Mouse (Mus musculus) lung, embryonic 14.5 days (tissue): ENCODE results near the gene Fam214b. TPM values are rescaled to one million over a fixed set of nuclear protein-coding genes. Genes with fewer than 3 reads are reported as not detected.

Experiments
- ATAC-seq: fragments of 200-750 bp; cut with Nextera tagmentation; 2 replicates; pipeline ENCODE4 v1.8.0; 2017; ENCODE audit warnings: mild to moderate bottlenecking, moderate TSS enrichment, moderate library complexity; ENCODE audit not compliant: insufficient read depth
- DNase-seq: peaks from one replicate; pipeline ENCODE4 v3.0.0-alpha.2; 2015
- H3K27ac ChIP-seq: fragments of 300-500 bp; sonication (generic); 2 replicates; pipeline ENCODE4 v1.5.1; 2014; ENCODE audit warnings: low read depth, mild to moderate bottlenecking, moderate library complexity
- H3K27me3 ChIP-seq: fragments of 300-500 bp; sonication (generic); 2 replicates; pipeline ENCODE4 v1.6.1; 2014; ENCODE audit warnings: low read length, control low read depth; ENCODE audit not compliant: insufficient read depth
- H3K36me3 ChIP-seq: fragments of 300-500 bp; sonication (generic); 2 replicates; pipeline ENCODE4 v1.6.1; 2014; ENCODE audit warnings: control low read depth; ENCODE audit not compliant: insufficient read depth
- H3K4me1 ChIP-seq: fragments of 300-500 bp; sonication (generic); 2 replicates; pipeline ENCODE4 v1.6.1; 2014; ENCODE audit warnings: antibody characterized with exemption, control low read depth; ENCODE audit not compliant: insufficient read depth
- H3K4me2 ChIP-seq: fragments of 300-500 bp; sonication (generic); 2 replicates; pipeline ENCODE4 v1.6.1; 2014; ENCODE audit warnings: mild to moderate bottlenecking
- H3K4me3 ChIP-seq: fragments of 300-500 bp; sonication (generic); 2 replicates; pipeline ENCODE4 v1.5.1; 2014; ENCODE audit warnings: low read depth, low read length
- H3K9ac ChIP-seq: fragments of 300-500 bp; sonication (generic); 2 replicates; pipeline ENCODE4 v1.6.1; 2014
- H3K9me3 ChIP-seq: fragments of 300-500 bp; sonication (generic); 2 replicates; pipeline ENCODE4 v1.6.1; 2016; ENCODE audit warnings: low read depth, low read length, control low read depth
- CTCF ChIP-seq: IDR thresholded peaks from 2 replicates; pipeline ENCODE4 v1.5.1; 2016; ENCODE audit warnings: antibody characterized with exemption, low read depth
- WGBS: fragments of 180-500 bp; shearing (Covaris S2); extraction: QIAGEN DNeasy Blood & Tissue Kit; methylation state at CpG from one replicate; pipeline ENCODE4 v1.1.7; 2014; 5-methylcytosine and 5-hydroxymethylcytosine counted together
- polyA plus RNA-seq: library from polyadenylated mRNA; unstranded; fragments of >200 nt; fragmentation: Nextera tagmentation; extraction: Ambion mirVana; gene quantifications from 2 replicates; pipeline ENCODE4 v1.2.1, GENCODE M21; 2014

Fam214b gene
- polyA plus RNA-seq, 1 experiment from 2014 or later, result 7.8 TPM

DNA sequence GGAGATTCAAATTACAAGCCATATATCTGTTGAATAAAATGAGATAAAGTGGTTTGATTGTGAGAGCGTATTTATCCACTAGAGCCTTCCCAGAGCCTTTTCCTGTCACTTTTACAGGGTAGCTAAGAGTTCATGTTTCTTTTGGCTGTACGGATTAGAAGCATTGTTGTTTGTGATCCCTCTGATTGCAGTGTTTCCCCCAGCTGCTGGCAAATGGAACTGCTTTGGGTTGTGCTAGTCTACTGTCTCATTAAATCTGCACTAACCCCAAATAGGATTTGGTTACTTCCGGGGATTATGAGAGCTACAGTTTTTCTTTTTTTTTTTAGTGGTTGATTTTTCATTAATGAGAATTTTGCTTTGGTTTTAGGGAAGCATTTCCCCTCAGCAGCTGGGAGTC is 14.3 kb upstream of the Fam214b start:
- ATAC-seq, result no peak

GRCm38 (mm10) chr4:43059697-43060096 is 13.7 kb upstream of the Fam214b start:
- peak overlapping the region; percentile 59; the same call in 1 of the 2 replicates for H3K9ac ChIP-seq

More for the DNA sequence above, 14.3 kb upstream of the Fam214b start:
- H3K4me3 ChIP-seq, result no peak overlapping the region
- no peaks in the 10 kb centered on the region for H3K36me3 ChIP-seq
- no peak overlapping the region for H3K4me2 ChIP-seq
- H3K27me3 ChIP-seq, result peaks cover 10% of the 10 kb centered on the region
- no peak overlapping the region for H3K27ac ChIP-seq
- H3K9ac ChIP-seq, result no peak overlapping the region
- H3K9me3 ChIP-seq, result no peaks in the 10 kb centered on the region
- DNase-seq, result no peak
- 62% methylated on average over 3 of the region's 3 CpGs for WGBS
- no peaks in the 10 kb centered on the region for H3K4me1 ChIP-seq
- no peak for TF ChIP-seq CTCF

DNA sequence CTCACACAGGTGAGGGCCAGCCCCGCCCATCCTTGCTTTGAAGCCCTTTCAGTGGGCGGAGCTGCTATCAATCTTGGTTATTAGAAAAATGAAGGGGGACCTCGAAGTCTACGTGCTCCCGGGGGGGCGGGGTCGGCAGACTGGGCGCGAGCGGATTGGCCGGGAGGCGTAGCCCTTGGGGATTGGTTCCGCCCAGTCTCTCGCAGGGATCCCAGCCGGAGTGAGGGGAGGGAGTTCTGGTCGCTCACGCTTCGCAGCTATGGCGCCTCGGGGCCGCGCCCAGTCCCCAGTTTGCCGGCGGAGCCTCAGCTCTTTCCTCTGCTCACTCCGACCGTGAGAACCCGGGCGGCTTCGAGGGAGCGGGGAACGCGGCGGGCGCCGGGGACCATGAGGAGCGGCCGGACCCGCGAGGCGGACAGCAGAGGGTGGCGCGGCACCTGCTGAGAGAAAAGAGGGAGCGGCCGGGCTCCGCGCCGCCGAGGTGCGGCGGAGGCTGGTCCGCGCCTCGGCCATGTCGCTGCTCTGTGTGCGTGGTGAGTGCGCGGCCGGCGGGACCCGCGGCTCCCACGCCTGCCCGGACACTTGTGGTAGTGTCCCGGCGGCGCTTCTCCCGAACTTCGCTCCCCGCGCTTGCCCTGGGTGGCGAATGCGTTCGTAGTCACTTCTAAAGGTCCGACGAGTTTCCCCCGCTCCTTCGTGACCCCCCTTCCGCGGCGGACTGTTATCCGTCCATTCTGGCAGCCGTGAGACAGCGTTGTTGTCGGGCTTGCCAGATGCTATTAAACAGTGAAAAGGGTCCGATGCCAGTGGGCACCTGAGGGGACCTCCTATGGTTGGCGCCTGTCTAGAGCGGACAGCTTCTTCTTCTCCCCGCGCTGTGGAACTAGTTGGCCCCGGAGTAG is 13.0 kb upstream of the Fam214b start, which contains the start of gene Unc13b:
Gene Unc13b (plus strand): TSS at position 201 of the 902 bp plus-strand sequence.
- Histone ChIP-seq H3K27me3 (peaks cover 10% of the 10 kb centered on the region), H3K27ac (peak within 1 kb of the TSS; percentile 71; the same call in 1 of the 2 replicates), H3K9me3 (no peaks in the 10 kb centered on the region), H3K9ac (peak within 1 kb of the TSS; percentile 59), H3K4me1 (no peaks in the 10 kb centered on the region), H3K4me3 (peak within 1 kb of the TSS; percentile 66), H3K4me2 (peak within 1 kb of the TSS; percentile 90), H3K36me3 (no peaks in the 10 kb centered on the region)
- ATAC-seq (peak; percentile 98), DNase-seq (peak; percentile 93)
- no peak for TF ChIP-seq CTCF
- WGBS, result under 1% methylated on average over 90 of the region's 90 CpGs

More at GRCm38 (mm10) chr4:43059697-43060096, 13.7 kb upstream of the Fam214b start:
- Histone ChIP-seq H3K4me1 (no peaks in the 10 kb centered on the region), H3K27me3 (peaks cover 10% of the 10 kb centered on the region), H3K9me3 (no peaks in the 10 kb centered on the region), H3K4me3 (peak overlapping the region; percentile 66), H3K36me3 (no peaks in the 10 kb centered on the region), H3K4me2 (peak overlapping the region; percentile 90), H3K27ac (no peak overlapping the region)
- no peak for ATAC-seq
- no peak for TF ChIP-seq CTCF
- no peak for DNase-seq
- 38% methylated on average over 3 of the region's 3 CpGs for WGBS

DNA sequence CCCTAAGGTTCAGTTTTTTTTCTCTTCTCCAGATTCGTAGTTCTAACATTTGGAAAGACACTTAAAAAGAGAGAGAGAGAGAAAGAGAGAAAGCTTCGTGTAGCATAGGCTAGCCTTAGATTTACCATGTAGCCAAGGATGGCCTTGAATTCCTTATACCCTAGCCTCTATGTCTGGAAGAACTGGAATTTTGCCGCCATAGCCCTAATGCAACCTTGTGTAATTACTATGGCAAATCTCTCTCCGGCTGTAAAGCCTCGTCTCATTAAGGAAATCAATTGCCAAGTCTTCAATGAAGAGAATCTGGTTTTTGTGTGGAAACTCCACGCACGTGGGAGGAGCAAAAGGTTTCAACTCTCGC is 12.4 kb upstream of the Fam214b start:
- no peaks in the 10 kb centered on the region for H3K36me3 ChIP-seq
- no peaks in the 10 kb centered on the region for H3K4me1 ChIP-seq
- no peak for TF ChIP-seq CTCF
- H3K9ac ChIP-seq, result no peak overlapping the region
- 23% methylated on average over 8 of the region's 8 CpGs for WGBS
- H3K27ac ChIP-seq, result no peak overlapping the region
- peak overlapping the region; percentile 66 for H3K4me3 ChIP-seq
- ATAC-seq (no peak; the same call in 1 of the 2 replicates), DNase-seq (no peak)
- H3K4me2 ChIP-seq, result peak overlapping the region; percentile 90
- H3K27me3 ChIP-seq, result peaks cover 10% of the 10 kb centered on the region
- no peaks in the 10 kb centered on the region for H3K9me3 ChIP-seq

- H3K9me3 ChIP-seq, result no peaks in the 10 kb centered on the region
- WGBS, result 85% methylated on average over 5 of the region's 5 CpGs
- ATAC-seq, result no peak
These were observed 11.6 kb upstream of the Fam214b start for GRCm38 (mm10) chr4:43057654-43058053.

DNA sequence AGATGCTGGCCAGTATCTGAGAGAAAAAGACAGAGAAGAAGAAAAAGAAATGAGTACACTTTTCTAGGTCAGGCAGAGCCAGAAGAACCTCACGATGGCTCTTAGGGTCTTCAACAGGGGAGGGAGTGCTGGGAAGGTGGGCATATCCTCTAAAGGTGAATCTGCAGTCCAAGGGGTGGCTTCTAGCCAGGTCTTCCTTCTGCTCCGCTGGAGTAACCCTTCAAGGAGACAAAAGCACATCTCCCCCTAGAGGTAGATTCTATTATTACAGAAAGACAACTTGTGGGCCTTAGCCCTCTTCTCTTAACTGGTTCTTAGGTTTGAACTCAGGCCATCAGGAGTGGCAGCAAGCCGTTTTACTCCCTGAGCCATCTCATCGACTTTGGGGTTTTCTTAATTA is 6.6 kb upstream of the Fam214b start:
- no peaks in the 10 kb centered on the region for H3K36me3 ChIP-seq
- H3K4me3 ChIP-seq, result no peak overlapping the region
- H3K4me1 ChIP-seq, result no peaks in the 10 kb centered on the region
- peak; percentile 87 for DNase-seq
- TF ChIP-seq CTCF, result peak; percentile 71
- no peak overlapping the region for H3K27ac ChIP-seq
- no peaks in the 10 kb centered on the region for H3K27me3 ChIP-seq
- H3K4me2 ChIP-seq, result no peak overlapping the region
- no peak for ATAC-seq
- H3K9ac ChIP-seq, result no peak overlapping the region
- no peaks in the 10 kb centered on the region for H3K9me3 ChIP-seq
- 12% methylated on average over 4 of the region's 4 CpGs for WGBS

More at GRCm38 (mm10) chr4:43057654-43058053, 11.6 kb upstream of the Fam214b start:
- Histone ChIP-seq H3K9ac (no peak overlapping the region), H3K4me3 (no peak overlapping the region), H3K27me3 (peaks cover 10% of the 10 kb centered on the region), H3K27ac (no peak overlapping the region), H3K4me2 (no peak overlapping the region), H3K36me3 (no peaks in the 10 kb centered on the region), H3K4me1 (no peaks in the 10 kb centered on the region)
- no peak for DNase-seq
- TF ChIP-seq CTCF, result no peak

DNA sequence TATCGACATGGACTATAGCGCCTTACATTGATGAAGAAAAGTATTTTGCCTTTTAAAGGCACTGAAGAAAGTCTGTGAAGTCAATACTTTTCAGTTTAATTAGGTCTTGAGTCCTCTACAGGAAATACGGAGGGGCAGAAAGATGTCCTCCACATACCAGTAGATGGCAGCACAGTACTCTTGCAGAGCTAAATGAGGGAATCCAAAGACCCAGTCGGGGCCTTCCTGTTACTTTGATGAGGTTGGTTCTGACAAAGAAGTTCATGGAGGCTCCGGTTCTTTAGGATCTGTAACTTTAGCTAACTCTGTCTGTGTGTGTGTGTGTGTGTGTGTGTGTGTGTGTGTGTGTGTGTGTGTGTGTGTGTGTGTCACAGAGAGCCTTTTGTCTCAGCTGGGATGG is 1.2 kb upstream of the Fam214b start:
- 8% methylated on average over 5 of the region's 5 CpGs for WGBS
- 0 out of 2 replicates have a peak overlapping the region, but pooled peaks have one; percentile 13 for H3K4me2 ChIP-seq

More for the DNA sequence above, 1.2 kb upstream of the Fam214b start:
- Histone ChIP-seq H3K9me3 (no peaks in the 10 kb centered on the region), H3K36me3 (no peaks in the 10 kb centered on the region), H3K4me3 (no peak overlapping the region), H3K4me1 (peaks cover 6% of the 10 kb centered on the region; the same call in 1 of the 2 replicates), H3K27me3 (no peaks in the 10 kb centered on the region), H3K9ac (0 out of 2 replicates have a peak overlapping the region, but pooled peaks have one; percentile 25), H3K27ac (no peak overlapping the region)
- TF ChIP-seq CTCF, result peak; percentile 84
- ATAC-seq (no peak), DNase-seq (peak; percentile 96)
